Mouse (Mus musculus) limb, embryonic 11.5 days (tissue): ENCODE results near the gene Ttc17. TPM values are rescaled to one million over a fixed set of nuclear protein-coding genes. Genes with fewer than 3 reads are reported as not detected.
A peak's percentile ranks its signal among the peaks of the same experiment; 100 is the strongest.
"Not testable (repeated sequence)": the region's sequence is repeated elsewhere in the genome, so short reads cannot be mapped to it uniquely, and the experiment has no call there.

Experiments
- ATAC-seq: fragments of 200-750 bp; cut with Nextera tagmentation; 2 replicates; pipeline ENCODE4 v1.8.0; 2017; ENCODE audit warnings: low read depth; ENCODE audit not compliant: insufficient number of reproducible peaks, low FRiP score, low TSS enrichment
- DNase-seq: peaks from one replicate; pipeline ENCODE4 v3.0.0-alpha.2; 2015; ENCODE audit warnings: low spot score
- H3K27ac ChIP-seq: fragments of 300-500 bp; sonication (generic); replicated peaks from 2 replicates; pipeline ENCODE4 v1.5.1; 2014; ENCODE audit warnings: low read depth, mild to moderate bottlenecking, low read length
- H3K27me3 ChIP-seq: fragments of 300-500 bp; sonication (generic); 2 replicates; pipeline ENCODE4 v1.6.1; 2014; ENCODE audit warnings: mild to moderate bottlenecking, low read length, mixed read lengths; ENCODE audit not compliant: control insufficient read depth, insufficient read depth
- H3K36me3 ChIP-seq: fragments of 300-500 bp; sonication (generic); 2 replicates; pipeline ENCODE4 v1.6.1; 2014; ENCODE audit warnings: mild to moderate bottlenecking, low read length, moderate library complexity, mixed read lengths; ENCODE audit not compliant: control insufficient read depth, insufficient read depth
- H3K4me1 ChIP-seq: fragments of 300-500 bp; sonication (generic); 2 replicates; pipeline ENCODE4 v1.6.1; 2014; ENCODE audit warnings: low read length, mixed read lengths; ENCODE audit not compliant: control insufficient read depth, insufficient read depth
- H3K4me2 ChIP-seq: fragments of 300-500 bp; sonication (generic); 2 replicates; pipeline ENCODE4 v1.6.1; 2014; ENCODE audit warnings: low read depth, mild to moderate bottlenecking, moderate library complexity; ENCODE audit not compliant: severe bottlenecking
- H3K4me3 ChIP-seq: fragments of 300-500 bp; sonication (generic); 2 replicates; pipeline ENCODE4 v1.5.1; 2014; ENCODE audit warnings: low read depth, low read length
- H3K9ac ChIP-seq: fragments of 300-500 bp; sonication (generic); 2 replicates; pipeline ENCODE4 v1.6.1; 2014; ENCODE audit warnings: mild to moderate bottlenecking, low read length
- H3K9me3 ChIP-seq: fragments of 300-500 bp; sonication (generic); 2 replicates; pipeline ENCODE4 v1.6.1; 2016; ENCODE audit warnings: low read length; ENCODE audit not compliant: control insufficient read depth
- WGBS: fragments of 180-500 bp; shearing (Covaris S2); extraction: QIAGEN DNeasy Blood & Tissue Kit; methylation state at CpG from one replicate; pipeline ENCODE4 v1.1.7; 2014; 5-methylcytosine and 5-hydroxymethylcytosine counted together
- polyA plus RNA-seq: library from polyadenylated mRNA; unstranded; fragments of >200 nt; fragmentation: Nextera tagmentation; extraction: Ambion mirVana; gene quantifications from 2 replicates; pipeline ENCODE4 v1.2.1, GENCODE M21; 2014

The Ttc17 gene
- polyA plus RNA-seq, 1 experiment from 2014 or later = 13.2 TPM

DNA sequence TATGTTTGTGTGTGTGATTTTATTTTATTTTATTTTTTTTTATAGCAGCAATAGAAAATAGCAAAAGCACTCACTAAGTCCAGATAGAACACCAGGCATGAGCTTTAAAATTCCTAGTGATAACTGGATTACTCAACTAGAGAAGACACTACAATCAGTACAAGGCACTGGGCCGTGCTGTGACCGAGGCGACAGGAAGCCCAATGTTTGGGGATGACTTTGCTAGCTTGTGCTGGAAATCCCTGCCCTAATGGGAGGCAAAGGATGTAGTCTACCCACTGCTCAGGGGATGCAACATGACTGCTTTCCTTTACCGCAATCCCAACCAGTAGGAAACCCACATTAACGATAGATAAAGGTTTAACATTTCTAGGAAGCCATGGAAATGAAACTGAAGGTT, 10.2 kb downstream of the Ttc17 start:
- Histone ChIP-seq H3K4me1 (no peaks in the 10 kb centered on the region), H3K9ac (no peak overlapping the region), H3K4me3 (no peak overlapping the region), H3K9me3 (no peaks in the 10 kb centered on the region), H3K4me2 (no peak overlapping the region), H3K36me3 (no peaks in the 10 kb centered on the region), H3K27ac (no peak overlapping the region), H3K27me3 (no peaks in the 10 kb centered on the region)
- 93% methylated on average over 5 of the region's 5 CpGs for WGBS
- no peak for DNase-seq
- no peak for ATAC-seq

GRCm38 (mm10) chr2:94391127-94391526, 15.4 kb downstream of the Ttc17 start:
- 91% methylated on average over 11 of the region's 12 CpGs for whole genome bisulfite sequencing
- H3K27ac ChIP-seq, ATAC-seq: not testable (repeated sequence)

GRCm38 (mm10) chr2:94389000-94389399, 17.5 kb downstream of the Ttc17 start:
- Histone ChIP-seq H3K27me3 (no peaks in the 10 kb centered on the region), H3K9ac (no peak overlapping the region), H3K27ac (no peak overlapping the region), H3K4me1 (no peaks in the 10 kb centered on the region), H3K36me3 (no peaks in the 10 kb centered on the region), H3K4me2 (no peak overlapping the region), H3K4me3 (no peak overlapping the region), H3K9me3 (no peaks in the 10 kb centered on the region)
- ATAC-seq = no peak
- DNase-seq = no peak
- 84% methylated on average over 9 of the region's 9 CpGs for WGBS

More at GRCm38 (mm10) chr2:94391127-94391526, 15.4 kb downstream of the Ttc17 start:
- not testable (repeated sequence) for H3K36me3 ChIP-seq, H3K9me3 ChIP-seq, H3K27me3 ChIP-seq, H3K4me1 ChIP-seq, H3K9ac ChIP-seq, H3K4me3 ChIP-seq, H3K4me2 ChIP-seq, DNase-seq

DNA sequence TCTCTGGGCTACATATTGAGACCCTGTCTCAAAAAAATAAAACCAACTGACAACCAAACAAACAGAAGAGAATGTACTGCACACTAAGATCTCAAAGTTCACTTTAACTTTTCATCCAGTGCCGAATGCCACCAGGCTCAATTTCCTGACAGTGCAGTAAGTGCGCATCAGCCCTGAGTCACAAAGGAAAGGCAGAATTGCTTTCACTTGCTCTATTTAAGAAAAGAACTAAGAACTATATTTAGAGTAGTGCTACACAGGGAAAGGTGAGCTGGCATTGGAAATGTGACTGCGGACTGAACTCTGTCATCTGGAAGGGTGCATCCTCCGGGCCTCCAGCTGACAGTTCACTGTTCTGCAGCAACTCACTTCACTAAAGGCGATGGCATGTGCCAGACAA, 18.6 kb downstream of the Ttc17 start:
- ATAC-seq = no peak
- WGBS = 94% methylated on average over 5 of the region's 5 CpGs
- Histone ChIP-seq H3K27ac (no peak overlapping the region), H3K4me1 (no peaks in the 10 kb centered on the region), H3K4me3 (no peak overlapping the region), H3K9ac (no peak overlapping the region), H3K4me2 (no peak overlapping the region), H3K36me3 (no peaks in the 10 kb centered on the region), H3K9me3 (no peaks in the 10 kb centered on the region), H3K27me3 (no peaks in the 10 kb centered on the region)
- no peak for DNase-seq

DNA sequence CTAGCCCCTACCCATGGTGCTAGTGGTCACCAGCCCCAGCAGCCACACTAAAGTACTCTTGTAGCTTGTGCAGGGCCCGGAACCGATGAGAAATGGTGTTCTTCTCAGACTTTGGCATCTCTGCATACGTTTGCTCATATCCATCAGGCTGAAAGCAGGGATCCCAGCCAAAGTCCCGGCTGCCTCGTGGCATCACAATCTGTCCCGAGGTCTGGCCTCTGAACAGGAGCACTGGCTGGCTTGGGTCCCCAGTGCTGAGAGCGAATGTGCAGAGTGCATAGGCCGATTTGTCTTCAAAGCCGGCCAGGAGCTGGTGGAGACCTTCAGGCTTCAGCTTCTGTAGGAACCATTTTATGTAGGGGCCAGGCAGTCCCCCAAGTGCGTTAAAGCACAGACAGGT, 22.0 kb downstream of the Ttc17 start:
- not testable (repeated sequence) for H3K4me2 ChIP-seq, ATAC-seq, H3K27ac ChIP-seq, DNase-seq, H3K27me3 ChIP-seq, H3K4me3 ChIP-seq, H3K36me3 ChIP-seq, H3K9ac ChIP-seq, H3K9me3 ChIP-seq, H3K4me1 ChIP-seq
- WGBS = 89% methylated on average over 10 of the region's 10 CpGs

GRCm38 (mm10) chr2:94381057-94381647, 25.3 kb downstream of the Ttc17 start:
- H3K4me3 ChIP-seq = no peak overlapping the region
- no peak overlapping the region for H3K9ac ChIP-seq
- no peaks in the 10 kb centered on the region for H3K4me1 ChIP-seq
- no peaks in the 10 kb centered on the region for H3K36me3 ChIP-seq
- H3K27me3 ChIP-seq = no peaks in the 10 kb centered on the region
- no peak for DNase-seq
- no peak overlapping the region for H3K27ac ChIP-seq
- ATAC-seq = no peak
- H3K4me2 ChIP-seq = no peak overlapping the region
- 84% methylated on average over 2 of the region's 2 CpGs for WGBS
- H3K9me3 ChIP-seq = no peaks in the 10 kb centered on the region

DNA sequence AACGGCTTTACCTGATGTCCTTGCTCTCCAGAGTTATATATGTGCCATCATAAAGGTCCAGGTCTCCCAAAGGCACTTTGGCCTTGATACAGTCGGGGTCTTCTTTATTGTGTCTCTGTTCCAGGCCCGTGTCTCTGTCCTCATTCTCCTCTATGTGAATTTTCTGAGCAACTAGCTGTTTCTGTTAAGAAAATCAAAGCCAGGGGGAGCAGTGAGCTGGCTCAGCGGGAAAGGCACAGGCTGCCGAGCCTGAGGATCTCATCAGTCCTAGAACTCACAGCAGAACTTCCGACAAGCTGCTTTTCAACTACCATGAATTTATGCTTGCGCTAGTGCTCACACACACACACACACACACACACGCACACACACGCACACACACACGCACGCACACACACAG, 27.8 kb downstream of the Ttc17 start:
- no peak overlapping the region for H3K27ac ChIP-seq
- WGBS = 83% methylated on average over 11 of the region's 11 CpGs
- no peaks in the 10 kb centered on the region for H3K27me3 ChIP-seq
- ATAC-seq (no peak), DNase-seq (no peak)
- H3K36me3 ChIP-seq = peaks cover 3% of the 10 kb centered on the region; the same call in 1 of the 2 replicates
- no peaks in the 10 kb centered on the region for H3K4me1 ChIP-seq
- no peak overlapping the region for H3K4me3 ChIP-seq
- H3K4me2 ChIP-seq = no peak overlapping the region
- H3K9me3 ChIP-seq = no peaks in the 10 kb centered on the region
- H3K9ac ChIP-seq = no peak overlapping the region

DNA sequence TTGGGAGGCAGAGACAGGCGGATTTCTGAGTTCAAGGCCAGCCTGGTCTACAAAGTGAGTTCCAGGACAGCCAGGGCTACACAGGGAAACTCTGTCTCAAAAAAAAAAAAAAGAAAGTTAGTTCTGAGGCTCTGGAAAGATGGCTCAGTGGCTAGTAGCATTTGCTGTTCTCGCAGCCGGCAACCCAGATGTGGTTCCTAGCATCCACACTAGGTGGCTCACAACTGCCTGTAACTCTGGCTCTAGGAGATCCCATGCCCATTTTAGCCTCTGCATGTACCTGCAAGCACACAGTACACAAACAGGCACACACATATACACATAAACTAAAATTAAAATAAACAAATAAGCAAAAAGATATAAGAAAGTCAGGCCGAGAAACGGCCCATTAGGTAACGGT, 35.4 kb downstream of the Ttc17 start:
- WGBS = 87% methylated on average over 6 of the region's 6 CpGs
- no peak overlapping the region for H3K4me2 ChIP-seq
- DNase-seq = peak; percentile 34

DNA sequence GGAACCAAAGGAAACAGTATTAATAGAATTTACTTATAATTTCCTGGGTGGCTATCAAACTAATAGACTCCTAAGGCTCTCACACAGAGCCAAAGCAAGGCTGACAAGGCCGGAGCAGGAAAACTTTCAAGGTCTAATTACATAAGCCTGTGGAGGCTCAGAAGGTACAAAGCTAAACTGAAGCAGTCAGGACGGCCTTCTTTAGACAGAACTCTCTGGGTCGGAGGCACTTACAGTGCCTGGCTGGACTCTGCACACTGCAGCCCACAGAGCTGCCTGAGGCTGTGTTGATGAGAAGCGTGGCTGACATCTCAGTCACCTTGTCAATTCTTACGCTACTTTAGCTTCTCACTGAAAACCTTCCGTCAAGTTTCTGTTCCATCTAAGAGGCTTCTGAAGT, 42.7 kb downstream of the Ttc17 start:
- H3K9ac ChIP-seq = no peak overlapping the region
- no peak overlapping the region for H3K4me3 ChIP-seq
- ATAC-seq (no peak), DNase-seq (no peak)
- no peaks in the 10 kb centered on the region for H3K4me1 ChIP-seq
- no peak overlapping the region for H3K4me2 ChIP-seq
- WGBS = 95% methylated on average over 6 of the region's 6 CpGs
- H3K9me3 ChIP-seq = no peaks in the 10 kb centered on the region
- H3K27me3 ChIP-seq = no peaks in the 10 kb centered on the region
- H3K36me3 ChIP-seq = peaks cover 12% of the 10 kb centered on the region
- no peak overlapping the region for H3K27ac ChIP-seq

More for the DNA sequence above, 35.4 kb downstream of the Ttc17 start:
- H3K9me3 ChIP-seq = no peaks in the 10 kb centered on the region
- H3K27me3 ChIP-seq = no peaks in the 10 kb centered on the region
- ATAC-seq = no peak
- no peak overlapping the region for H3K9ac ChIP-seq
- peaks cover 6% of the 10 kb centered on the region; the same call in 1 of the 2 replicates for H3K36me3 ChIP-seq
- no peak overlapping the region for H3K4me3 ChIP-seq
- H3K4me1 ChIP-seq = no peaks in the 10 kb centered on the region
- H3K27ac ChIP-seq = no peak overlapping the region
